Mouse (Mus musculus): ENCODE data around the gene Tbl1xr1.

Tbl1xr1 gene

DNA sequence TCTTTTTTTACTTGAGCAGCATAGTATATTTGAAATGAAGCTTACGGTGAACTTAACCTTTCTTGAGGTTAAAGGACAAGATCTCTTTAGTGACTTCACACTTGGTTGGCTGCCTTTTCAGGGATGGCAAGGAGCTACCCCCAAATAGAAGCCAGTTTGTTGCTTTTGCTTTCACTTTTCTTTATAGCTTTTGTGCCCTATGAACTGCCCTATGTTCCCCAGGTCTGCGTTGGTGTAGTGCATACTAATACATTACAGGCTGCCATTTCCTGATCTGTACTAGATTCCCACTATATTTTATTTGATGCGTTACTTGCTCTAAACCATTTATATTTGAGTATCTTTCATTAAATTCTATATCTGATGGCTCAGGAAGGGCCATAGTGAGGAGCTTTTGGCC lies 127.7 kb downstream of the Tbl1xr1 start:
- no peak for DNase-seq (ENCODE audit: low read depth)

DNA sequence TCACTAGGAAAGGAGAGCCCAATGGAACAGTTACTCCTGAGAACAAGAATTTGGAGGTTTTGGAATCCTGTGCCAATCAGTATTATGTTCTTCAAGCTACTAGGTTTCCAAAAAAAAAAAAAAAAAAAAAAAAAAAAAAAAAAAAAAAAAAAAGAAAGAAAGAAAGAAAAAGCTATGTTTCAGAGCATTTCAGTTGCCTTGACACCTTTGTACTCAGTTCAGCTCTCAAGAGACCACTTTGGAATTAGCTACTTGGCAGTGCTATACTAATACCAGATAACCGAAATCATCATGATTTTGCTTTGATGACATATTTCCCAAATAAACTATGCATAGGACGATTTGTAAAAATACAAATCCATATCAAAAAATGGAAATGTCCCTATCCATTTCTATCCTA lies 145.1 kb downstream of the Tbl1xr1 start:
- DNase-seq (ENCODE audit: low read depth), result no peak

DNA sequence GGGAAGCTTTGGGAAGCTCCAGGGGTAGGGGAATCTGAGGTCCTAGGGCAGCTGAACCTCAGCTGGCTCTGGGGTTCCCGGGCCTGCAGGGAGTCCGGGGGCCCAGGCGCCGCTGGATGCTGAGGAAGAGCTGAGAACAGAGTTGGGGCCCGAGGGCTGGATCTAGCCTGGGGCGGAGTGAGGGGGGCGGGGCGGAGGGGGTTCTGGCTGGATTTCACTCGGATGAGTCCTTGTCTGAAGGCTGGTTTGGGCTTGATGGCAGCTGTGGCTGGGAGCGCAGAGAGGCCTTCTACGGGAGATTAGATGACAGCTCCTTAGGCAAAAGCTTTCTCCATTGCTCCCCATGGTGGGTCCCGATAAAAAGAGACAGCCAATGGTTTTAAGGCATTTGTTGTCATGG lies 145.9 kb downstream of the Tbl1xr1 start:
- no peak for DNase-seq (ENCODE audit: low read depth)

DNA sequence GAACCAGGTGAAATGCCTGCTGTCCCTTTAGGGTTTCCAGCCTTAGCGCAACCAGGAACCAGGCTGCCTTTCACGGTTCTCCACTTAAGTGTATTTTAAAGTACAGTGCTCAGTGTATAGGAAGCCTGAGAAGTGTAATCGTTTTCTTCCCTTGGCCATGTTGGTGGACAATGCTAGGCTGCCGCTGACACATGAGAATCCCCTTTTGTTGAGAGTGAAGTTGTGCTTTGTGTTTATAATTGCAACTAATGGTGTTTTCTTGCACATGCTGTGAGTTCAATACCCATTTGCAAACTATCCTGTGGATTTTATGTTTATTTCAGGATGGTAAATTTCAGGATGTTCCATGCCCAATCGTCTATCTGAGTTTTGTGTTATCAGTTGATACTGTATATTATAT lies 146.6 kb downstream of the Tbl1xr1 start:
- no peak for DNase-seq (ENCODE audit: low read depth)

DNA sequence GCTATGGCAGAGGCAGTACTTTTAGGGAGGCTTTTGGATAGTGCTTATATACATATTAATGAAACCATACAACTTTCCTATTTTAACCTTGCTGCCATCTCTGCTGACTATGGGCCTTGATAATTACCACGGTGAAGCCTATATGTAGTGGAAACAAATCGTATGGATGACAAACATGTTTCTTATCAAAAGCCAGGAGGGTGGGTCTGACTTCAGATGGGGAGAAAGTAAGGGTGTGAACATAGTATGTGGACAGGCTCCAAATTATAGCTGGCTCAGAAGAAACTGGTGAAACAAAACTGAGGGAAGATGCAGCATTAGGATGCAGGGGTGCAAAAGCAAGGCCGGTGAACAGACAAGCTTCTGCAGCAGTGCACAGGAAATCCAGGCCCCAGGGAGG lies 151.6 kb downstream of the Tbl1xr1 start:
- DNase-seq (ENCODE audit: low read depth), result no peak

DNA sequence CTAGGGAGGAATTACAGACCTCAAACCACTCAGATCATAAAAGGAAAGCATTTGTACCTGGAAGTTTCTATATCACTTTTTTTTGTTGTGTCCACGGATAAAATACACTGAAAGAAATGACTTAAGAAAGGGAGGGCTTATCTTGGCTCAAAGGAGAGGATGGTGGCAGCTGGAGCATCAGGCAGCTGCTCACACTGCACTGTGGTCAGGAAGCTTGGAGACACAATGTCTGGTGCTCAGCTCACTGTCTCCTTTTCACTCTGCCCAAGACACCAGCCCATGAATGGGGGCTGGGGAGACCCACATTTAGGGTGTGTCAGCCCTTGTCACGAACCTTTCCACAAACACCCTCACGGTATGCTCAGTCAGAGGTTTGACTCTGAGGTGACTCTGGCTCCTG lies 154.2 kb downstream of the Tbl1xr1 start:
- peak; percentile 48 for DNase-seq (ENCODE audit: low read depth)

DNA sequence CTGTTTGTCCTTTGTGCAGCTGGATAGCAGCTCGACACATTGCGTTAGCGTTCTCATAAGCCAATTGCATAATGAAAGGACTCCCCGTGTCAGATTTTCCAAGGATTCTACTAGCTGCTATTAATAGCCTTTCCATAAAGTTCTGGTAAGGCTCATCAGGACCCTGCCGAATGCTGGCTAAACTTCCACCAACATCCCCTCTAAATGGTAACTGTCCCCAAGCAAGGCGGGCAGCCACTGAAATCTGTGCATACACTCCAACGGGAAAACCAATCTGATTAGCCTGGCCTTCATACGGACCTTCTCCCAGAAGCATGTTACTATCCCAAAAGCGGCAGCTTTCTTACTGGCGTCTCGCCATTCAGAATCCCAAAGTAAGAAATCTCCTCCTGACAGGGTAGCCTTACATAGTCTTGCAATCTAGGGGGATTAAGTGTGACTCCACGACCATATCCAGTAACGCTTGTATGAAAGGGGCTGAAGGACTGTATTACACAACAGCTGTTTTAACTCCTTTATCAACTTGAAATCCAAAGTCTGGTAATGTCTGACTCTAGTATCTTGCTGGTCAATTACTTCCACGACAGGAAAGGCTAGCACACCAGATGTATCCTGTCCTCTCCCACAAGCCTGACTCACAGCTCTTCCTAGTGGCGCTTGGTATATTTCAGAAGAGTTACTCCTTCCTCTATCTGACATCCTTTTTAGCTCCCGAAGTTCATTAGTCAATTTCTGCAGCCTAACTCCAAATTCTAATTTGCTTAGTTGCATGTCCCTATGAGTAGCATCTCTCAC lies 161.9 kb downstream of the Tbl1xr1 start:
- peak; percentile 95 for DNase-seq (ENCODE audit: low read depth)
